Mouse (Mus musculus) testis, adult 2 months (tissue): ENCODE data around the gene C1qc. TPM values are rescaled to one million over a fixed set of nuclear protein-coding genes. Genes with fewer than 3 reads are reported as not detected.

Experiments
- H3K27ac ChIP-seq: fragments of 200-500 bp; 2 replicates; pipeline ENCODE4 v1.5.1; 2012; ENCODE audit warnings: low read depth, low read length; ENCODE audit not compliant: control insufficient read depth, insufficient read depth
- H3K27me3 ChIP-seq: fragments of 200-500 bp; 2 replicates; pipeline ENCODE4 v1.6.1; 2012; ENCODE audit warnings: mild to moderate bottlenecking, low read length, moderate library complexity; ENCODE audit not compliant: control insufficient read depth, insufficient read depth
- H3K36me3 ChIP-seq: fragments of 200-500 bp; 2 replicates; pipeline ENCODE4 v1.6.1; 2012; ENCODE audit warnings: mild to moderate bottlenecking, low read length; ENCODE audit not compliant: control insufficient read depth, insufficient read depth
- H3K4me1 ChIP-seq: fragments of 200-500 bp; 2 replicates; pipeline ENCODE4 v1.6.1; 2012; ENCODE audit warnings: low read length; ENCODE audit not compliant: control insufficient read depth, insufficient read depth
- H3K4me3 ChIP-seq: fragments of 200-500 bp; 2 replicates; pipeline ENCODE4 v1.5.1; 2012; ENCODE audit warnings: low read depth, mild to moderate bottlenecking, low read length, moderate library complexity, mixed read lengths; ENCODE audit not compliant: control insufficient read depth
- CTCF ChIP-seq: fragments of 200-500 bp; IDR thresholded peaks from 2 replicates; pipeline ENCODE4 v1.5.1; 2012; ENCODE audit warnings: low read depth, mild to moderate bottlenecking, inconsistent platforms, low read length, moderate library complexity; ENCODE audit not compliant: control insufficient read depth, insufficient read depth, insufficient replicate concordance
- POLR2A ChIP-seq: fragments of 200-500 bp; IDR thresholded peaks from 2 replicates; pipeline ENCODE4 v1.6.1; 2012; ENCODE audit warnings: low read depth, mild to moderate bottlenecking, inconsistent platforms, low read length, moderate library complexity; ENCODE audit not compliant: control insufficient read depth
- polyA plus RNA-seq: library from polyadenylated mRNA; depleted of rRNA; stranded (reverse); fragments of >200 nt; gene quantifications from 2 replicates; pipeline ENCODE4 v1.2.3, GENCODE M21; 2012

C1qc gene
- polyA plus RNA-seq, 1 experiment: 10.9 TPM

DNA sequence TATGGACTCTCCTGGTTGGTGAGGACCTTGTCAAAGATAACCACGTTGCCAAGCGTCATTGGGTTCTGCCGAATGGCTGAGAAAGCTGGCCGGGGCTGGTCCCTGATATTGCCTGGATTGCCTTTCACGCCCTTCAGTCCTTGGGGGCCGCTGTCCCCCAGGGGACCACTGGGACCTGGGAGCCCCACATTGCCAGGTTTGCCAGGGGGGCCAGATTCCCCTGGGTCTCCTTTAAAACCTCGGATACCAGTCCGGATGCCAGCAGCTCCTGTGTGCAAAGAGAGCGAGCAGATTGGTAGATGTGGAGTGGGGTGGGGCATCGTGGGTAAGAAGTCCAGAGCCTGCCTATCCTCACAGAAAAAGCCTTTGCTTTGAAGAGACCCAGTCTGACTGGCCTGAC is 3.6 kb upstream of the C1qc start:
- no peak for TF ChIP-seq POLR2A
- Histone ChIP-seq H3K27ac (no peak overlapping the region), H3K4me3 (no peak overlapping the region), H3K27me3 (no peaks in the 10 kb centered on the region), H3K36me3 (no peaks in the 10 kb centered on the region), H3K4me1 (no peaks in the 10 kb centered on the region; the same call in 1 of the 2 replicates)

DNA sequence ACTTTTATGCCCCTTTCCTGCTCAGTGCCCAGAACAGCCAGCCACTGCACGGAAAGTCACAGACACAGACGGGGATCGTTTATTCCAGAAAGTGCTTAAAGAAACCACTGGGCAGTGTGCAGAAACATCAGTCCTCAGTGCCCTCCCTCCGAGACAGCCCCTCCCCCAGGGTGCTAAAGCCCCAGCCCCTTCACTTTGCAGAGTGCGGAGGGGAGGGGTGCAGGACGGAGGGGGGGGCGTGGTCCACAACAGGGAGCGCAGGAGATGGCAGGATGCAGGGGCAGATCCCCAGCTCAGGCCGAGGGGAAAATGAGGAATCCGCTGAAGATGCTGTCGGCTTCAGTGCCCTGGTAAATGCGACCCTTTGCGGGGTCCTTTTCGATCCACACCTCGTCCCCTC is 3.0 kb upstream of the C1qc start:
- H3K4me3 ChIP-seq: no peak overlapping the region
- H3K27me3 ChIP-seq: no peaks in the 10 kb centered on the region

DNA sequence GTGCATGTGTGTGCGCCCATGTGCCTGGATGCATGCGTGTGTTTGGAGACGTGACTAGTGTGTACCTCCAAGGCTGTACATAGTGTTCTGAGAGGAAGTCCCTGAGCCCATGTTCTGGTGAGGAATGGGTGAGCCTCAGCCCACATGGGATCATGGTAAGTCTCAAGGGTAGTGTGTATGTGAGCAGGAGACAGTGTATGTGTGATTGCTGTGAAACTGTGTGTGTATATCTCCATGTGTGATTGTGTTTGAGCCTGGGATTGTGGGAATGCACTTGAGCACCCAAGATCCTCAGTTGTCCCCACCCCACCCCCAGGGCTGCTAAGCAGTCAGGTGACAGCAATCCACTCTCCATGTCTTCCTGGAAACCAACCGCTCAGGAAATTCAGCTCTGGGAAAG is 2.0 kb upstream of the C1qc start:
- H3K36me3 ChIP-seq: no peaks in the 10 kb centered on the region
- no peaks in the 10 kb centered on the region; the same call in 1 of the 2 replicates for H3K4me1 ChIP-seq
- H3K4me3 ChIP-seq: no peak overlapping the region
- no peaks in the 10 kb centered on the region for H3K27me3 ChIP-seq
- no peak overlapping the region for H3K27ac ChIP-seq
- TF ChIP-seq POLR2A (no peak), CTCF (no peak)

More for the DNA sequence above, 3.0 kb upstream of the C1qc start:
- TF ChIP-seq CTCF (no peak), POLR2A (no peak)
- H3K27ac ChIP-seq: no peak overlapping the region
- H3K4me1 ChIP-seq: no peaks in the 10 kb centered on the region; the same call in 1 of the 2 replicates
- H3K36me3 ChIP-seq: no peaks in the 10 kb centered on the region

DNA sequence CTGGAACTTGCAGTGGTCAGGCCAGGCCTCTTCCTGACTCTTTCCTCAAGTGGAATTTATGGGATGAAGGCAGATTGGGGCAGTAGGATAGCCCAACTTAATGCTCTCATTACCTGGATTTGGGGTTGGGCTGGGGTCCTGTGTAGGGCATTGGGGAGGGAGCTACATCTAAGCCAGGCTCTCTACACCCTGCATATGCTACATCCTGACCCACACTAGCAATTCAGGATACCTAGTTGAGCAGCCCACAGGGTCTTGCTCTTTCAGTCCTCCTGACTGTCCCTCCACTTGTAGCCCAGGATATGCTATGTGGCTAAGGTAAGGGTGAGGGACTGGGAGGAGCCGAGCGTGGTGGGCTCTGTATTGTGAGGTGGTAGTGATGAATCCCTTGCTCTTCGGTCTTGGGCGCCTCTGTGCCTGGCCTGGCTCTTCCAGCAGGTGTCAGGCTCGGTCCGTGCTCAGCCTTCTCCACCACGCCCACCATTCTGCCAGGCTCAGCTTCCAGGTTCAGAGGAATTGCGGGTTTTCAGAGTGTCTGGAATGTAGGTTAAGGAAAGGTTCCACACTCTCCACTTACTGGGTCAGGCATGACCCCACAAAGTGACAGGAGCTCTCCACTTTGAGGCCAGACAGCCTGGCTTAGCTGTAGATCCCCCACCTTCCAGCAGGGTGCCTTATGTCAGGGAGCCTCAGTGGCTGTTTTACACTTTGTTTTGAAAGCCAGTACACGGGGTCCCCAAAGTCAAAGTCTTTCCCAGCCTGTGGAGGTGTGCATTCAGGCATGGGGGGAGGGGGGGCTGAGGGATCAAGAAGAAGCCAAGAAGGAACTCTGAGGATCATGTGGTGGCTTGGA is 1.1 kb upstream of the C1qc start:
- no peaks in the 10 kb centered on the region for H3K27me3 ChIP-seq
- TF ChIP-seq CTCF (peak; percentile 59; the same call in 1 of the 2 replicates), POLR2A (no peak)
- H3K36me3 ChIP-seq: no peaks in the 10 kb centered on the region
- no peaks in the 10 kb centered on the region; the same call in 1 of the 2 replicates for H3K4me1 ChIP-seq
- H3K27ac ChIP-seq: no peak overlapping the region
- no peak overlapping the region for H3K4me3 ChIP-seq

DNA sequence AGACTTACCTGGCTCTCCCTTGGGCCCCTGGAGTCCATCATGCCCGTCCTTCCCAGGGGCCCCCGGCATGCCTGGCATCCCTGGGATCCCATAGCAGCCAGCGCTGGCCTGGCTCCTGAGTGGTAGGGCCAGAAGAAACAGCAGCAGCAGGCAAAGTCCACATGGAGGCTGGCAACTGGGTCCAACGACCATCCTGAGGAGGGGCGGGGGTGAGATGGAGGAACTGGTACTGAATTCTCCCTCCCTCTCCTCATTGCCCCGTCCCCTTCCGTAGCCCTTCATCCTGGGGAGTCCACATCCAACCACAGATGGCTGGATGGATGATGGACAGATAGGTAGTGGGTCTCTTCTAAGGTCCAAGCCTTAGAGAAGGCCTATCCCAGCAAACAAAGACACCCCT is 494 bp downstream of the C1qc start:
- Histone ChIP-seq H3K4me1 (no peaks in the 10 kb centered on the region; the same call in 1 of the 2 replicates), H3K27me3 (no peaks in the 10 kb centered on the region), H3K4me3 (peak overlapping the region; percentile 14), H3K36me3 (no peaks in the 10 kb centered on the region), H3K27ac (no peak overlapping the region)
- no peak for TF ChIP-seq CTCF
- TF ChIP-seq POLR2A: no peak

DNA sequence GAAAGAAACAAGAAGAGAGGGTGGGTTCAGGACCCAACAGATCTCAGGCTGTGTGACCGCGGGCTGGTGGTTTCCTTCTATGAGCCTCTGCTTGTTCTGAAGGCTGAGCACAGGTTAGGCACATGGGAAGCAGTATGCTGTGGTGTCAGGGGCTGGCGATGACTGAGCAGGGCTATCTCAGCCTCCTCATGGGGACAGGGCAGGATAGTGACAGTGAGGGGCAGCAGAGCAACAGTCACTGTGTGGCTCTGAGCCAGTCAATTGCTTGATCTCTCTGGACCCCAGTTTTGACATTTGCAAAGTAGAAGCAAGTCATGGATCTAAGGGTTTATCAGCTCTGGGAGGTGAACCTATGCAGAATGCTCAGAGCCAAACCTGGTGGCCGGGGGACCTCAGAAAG is 1.8 kb downstream of the C1qc start:
- H3K27ac ChIP-seq: no peak overlapping the region
- H3K4me1 ChIP-seq: no peaks in the 10 kb centered on the region; the same call in 1 of the 2 replicates
- no peaks in the 10 kb centered on the region for H3K36me3 ChIP-seq
- no peaks in the 10 kb centered on the region for H3K27me3 ChIP-seq
- TF ChIP-seq POLR2A (no peak), CTCF (no peak)
- H3K4me3 ChIP-seq: no peak overlapping the region

DNA sequence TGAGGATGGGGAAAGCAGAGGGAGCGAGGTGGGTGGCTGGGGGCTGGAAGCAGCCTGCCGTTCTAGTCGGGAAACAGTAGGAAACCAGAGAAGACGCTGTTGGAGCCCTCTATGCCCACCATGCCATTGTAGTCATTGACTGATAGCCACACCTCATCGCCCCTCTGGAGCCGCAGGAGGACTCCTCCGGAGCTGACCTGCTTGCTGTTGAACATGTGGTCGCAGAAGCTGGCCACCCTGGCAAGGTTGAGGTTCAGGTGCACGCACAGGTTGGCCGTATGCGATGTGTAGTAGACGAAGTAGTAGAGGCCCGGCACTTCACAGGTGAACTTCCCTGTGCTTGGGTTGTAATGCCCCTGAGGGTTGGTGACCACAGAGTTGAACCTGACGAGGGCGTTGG is 2.9 kb downstream of the C1qc start:
- Histone ChIP-seq H3K4me1 (no peaks in the 10 kb centered on the region), H3K27ac (no peak overlapping the region), H3K4me3 (no peak overlapping the region), H3K36me3 (no peaks in the 10 kb centered on the region), H3K27me3 (no peaks in the 10 kb centered on the region)
- no peak for TF ChIP-seq CTCF
- TF ChIP-seq POLR2A: no peak

DNA sequence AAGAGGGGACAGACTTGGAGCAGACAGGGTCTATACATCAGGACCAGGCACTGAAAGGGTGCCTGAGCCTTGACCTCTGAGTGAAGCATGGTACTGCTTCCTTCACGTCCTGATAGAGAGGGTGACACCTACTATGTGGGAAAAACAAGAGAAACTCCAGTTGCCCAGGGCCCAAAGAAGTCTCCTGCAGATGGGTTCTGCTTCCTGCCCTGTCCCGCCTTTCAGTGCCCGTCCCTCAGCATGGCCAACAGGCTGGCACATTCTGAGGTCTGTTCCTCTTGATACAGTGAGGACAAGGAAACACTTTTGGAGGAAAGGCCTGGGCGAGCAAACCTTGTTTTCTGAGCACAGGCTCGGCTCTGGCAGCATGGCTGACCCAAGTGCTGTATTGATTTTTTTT is 5.2 kb downstream of the C1qc start:
- Histone ChIP-seq H3K36me3 (no peaks in the 10 kb centered on the region), H3K4me1 (no peaks in the 10 kb centered on the region), H3K27me3 (no peaks in the 10 kb centered on the region), H3K27ac (no peak overlapping the region), H3K4me3 (no peak overlapping the region)
- TF ChIP-seq CTCF (no peak), POLR2A (no peak)
